Mouse (Mus musculus) brain, embryonic 14.5 days (tissue): ENCODE data around the gene Syce2. TPM values are rescaled to one million over a fixed set of nuclear protein-coding genes. Genes with fewer than 3 reads are reported as not detected.
A peak's percentile ranks its signal among the peaks of the same experiment; 100 is the strongest.
"Not testable (repeated sequence)": the region's sequence is repeated elsewhere in the genome, so short reads cannot be mapped to it uniquely, and the experiment has no call there.

Source experiments
- DNase-seq: peaks from one replicate; pipeline ENCODE4 v3.0.0-alpha.2; 2011; ENCODE audit warnings: low read depth
- CTCF ChIP-seq: fragments of 200-500 bp; IDR thresholded peaks from 2 replicates; pipeline ENCODE4 v1.5.1; 2012; ENCODE audit warnings: inconsistent platforms, mild to moderate bottlenecking, moderate library complexity, borderline replicate concordance; ENCODE audit not compliant: insufficient read depth, insufficient read length; ENCODE audit errors: extremely low read depth
- POLR2A ChIP-seq: fragments of 200-500 bp; IDR thresholded peaks from 2 replicates; pipeline ENCODE4 v1.6.1; 2012; ENCODE audit warnings: mild to moderate bottlenecking, inconsistent platforms, borderline replicate concordance; ENCODE audit not compliant: poor library complexity, insufficient read depth, insufficient read length, severe bottlenecking; ENCODE audit errors: extremely low read depth
- polyA plus RNA-seq: library from polyadenylated mRNA; depleted of rRNA; stranded (reverse); fragments of >200 nt; gene quantifications from 2 replicates; pipeline ENCODE4 v1.2.3, GENCODE M21; 2012

The Syce2 gene
- polyA plus RNA-seq, 1 experiment = 15.1 TPM

DNA sequence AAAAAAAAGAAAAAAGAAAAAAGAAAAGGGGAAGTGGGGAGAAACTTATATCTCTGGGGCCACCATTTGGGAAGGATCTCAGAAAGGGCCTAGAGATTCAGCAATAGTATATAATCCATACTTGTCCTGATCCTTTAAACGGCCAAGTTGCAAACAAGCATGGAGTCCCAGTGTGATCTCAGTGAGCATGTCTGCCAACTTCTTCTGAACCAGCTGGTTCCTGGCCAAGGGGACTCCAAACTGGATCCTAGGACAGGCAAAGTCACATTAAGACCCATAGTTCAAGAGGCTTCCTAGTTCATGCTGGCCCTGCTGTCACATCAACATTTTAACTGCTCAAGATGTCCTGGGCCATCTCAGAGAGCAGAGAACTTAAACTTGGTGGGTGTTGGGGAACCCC is 17.2 kb downstream of the Syce2 start:
- TF ChIP-seq POLR2A = no peak
- no peak for TF ChIP-seq CTCF
- DNase-seq = no peak

DNA sequence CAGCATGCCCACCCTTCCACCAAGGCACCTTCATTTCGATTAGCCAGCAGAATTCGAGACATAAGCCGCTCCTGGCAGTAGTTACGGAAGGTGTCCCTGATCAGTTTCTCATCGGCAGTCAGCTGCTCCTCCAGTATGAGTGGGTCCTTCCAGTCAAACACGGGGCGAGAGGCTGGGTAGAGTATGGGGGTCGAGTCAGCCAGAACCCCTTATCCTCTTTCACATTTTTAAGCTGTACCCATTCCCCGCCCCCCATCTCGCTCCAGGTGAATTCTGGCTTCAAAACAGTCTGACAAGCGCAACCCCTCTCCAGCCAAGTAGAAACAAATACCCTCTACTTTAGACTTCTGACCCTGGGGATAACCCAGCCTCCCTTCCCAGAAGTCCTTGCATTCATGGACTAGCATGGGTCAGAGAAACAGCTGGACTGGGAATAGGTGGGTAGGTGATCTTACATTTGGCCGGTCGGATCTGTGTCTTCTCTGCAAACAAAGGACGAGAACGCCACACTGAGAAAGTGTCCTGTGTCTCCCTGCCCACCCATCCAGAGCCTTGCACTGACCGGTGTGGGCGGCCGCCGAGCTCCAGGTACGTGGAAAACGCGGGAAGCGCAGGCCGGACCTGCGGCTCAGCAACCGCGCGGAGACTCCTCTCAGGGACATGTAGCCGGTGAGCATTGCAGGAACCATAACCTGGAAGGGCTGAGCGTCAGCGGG is 21.2 kb downstream of the Syce2 start:
- TF ChIP-seq POLR2A (no peak), CTCF (no peak)

DNA sequence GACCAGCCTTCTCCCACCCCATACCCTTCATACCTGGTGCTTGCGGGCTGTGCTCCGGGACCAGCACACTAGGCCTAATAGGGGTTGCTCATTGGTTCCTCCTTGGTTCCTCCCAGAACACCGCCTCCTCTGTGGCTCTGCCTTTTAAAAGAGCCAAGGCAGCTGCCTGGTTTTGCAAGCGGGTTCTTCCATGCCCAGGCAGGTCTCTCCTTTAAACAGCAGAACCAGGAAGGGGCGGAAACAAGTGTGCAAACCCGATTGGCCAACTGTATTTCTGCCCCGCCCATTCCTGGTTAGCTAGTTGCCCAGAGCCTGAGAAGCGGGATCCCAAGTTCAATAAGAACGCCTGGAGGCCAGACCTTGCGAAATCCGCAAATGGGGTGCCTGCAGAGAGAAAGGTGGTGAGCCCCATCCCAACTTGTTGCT is 21.8 kb downstream of the Syce2 start, which contains the start of gene Gcdh:
Gcdh (minus strand) TSS at position 213 of the 426 bp plus-strand sequence.
- TF ChIP-seq POLR2A (no peak), CTCF (no peak)
- DNase-seq = peak; percentile 99

More for the DNA sequence above, 21.2 kb downstream of the Syce2 start:
- DNase-seq = no peak

DNA sequence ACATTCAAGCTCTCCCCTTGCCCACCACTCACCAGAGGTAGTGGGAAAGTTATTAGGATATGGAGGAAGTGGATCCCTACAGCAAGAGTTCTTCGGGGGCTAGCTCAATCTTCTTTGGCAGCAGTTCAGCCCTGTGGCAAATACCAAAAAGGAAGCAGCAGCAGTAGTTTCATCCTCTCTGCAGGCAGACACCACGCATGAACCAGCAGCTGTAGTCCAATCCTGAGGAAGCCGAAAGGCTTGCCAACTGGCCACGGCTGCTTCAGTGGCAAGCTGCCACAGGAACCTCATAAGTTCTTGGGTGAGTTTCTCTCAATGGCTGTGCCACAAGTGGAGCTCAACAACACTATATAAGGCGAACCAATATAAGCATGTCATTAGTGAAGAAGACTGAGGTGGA is 24.1 kb downstream of the Syce2 start:
- TF ChIP-seq POLR2A (no peak), CTCF (no peak)
- no peak for DNase-seq

DNA sequence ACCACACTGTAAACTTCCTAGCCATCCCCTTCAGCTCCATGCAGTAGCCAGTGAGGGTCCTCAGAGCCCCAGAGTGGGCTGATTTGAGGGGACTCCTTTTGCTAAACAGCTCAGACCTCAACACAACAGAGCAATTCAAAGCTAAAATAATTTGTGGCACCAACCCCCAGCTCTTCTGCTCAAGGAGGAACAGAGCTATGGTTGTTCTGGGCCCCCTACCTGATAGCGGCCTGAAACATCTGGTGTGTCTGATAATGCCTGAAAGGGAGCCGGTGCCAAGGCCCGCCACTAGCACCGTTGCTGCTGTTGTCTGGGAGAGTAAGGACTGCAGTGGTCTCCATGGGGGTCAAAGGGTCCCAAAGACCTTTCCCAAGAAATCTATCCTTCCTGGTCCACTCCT is 29.2 kb downstream of the Syce2 start:
- TF ChIP-seq CTCF (no peak), POLR2A (no peak)
- no peak for DNase-seq

DNA sequence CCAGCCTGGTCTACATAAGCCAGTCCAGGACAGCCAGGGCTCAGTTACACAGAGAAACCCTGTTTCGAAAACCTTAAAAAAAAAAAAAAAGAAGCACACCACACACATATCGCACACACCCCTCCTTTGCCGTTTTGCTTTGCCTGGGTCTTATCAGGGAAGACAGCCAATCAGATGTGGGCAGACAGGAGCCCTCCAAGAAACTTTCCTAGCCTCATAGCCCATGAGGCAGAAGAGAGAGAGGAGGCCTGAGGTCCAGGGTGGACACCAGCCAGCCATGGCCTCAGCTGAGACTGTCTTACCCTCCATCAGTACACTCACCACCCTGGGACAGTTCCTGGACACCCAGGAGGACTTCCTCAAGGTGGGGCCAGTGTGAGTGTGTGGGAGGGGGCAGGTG is 29.8 kb downstream of the Syce2 start, which contains the start of gene Klf1:
Klf1 (plus strand) TSS at position 177 of the 400 bp plus-strand sequence.
- DNase-seq = no peak
- TF ChIP-seq CTCF (no peak), POLR2A (no peak)

DNA sequence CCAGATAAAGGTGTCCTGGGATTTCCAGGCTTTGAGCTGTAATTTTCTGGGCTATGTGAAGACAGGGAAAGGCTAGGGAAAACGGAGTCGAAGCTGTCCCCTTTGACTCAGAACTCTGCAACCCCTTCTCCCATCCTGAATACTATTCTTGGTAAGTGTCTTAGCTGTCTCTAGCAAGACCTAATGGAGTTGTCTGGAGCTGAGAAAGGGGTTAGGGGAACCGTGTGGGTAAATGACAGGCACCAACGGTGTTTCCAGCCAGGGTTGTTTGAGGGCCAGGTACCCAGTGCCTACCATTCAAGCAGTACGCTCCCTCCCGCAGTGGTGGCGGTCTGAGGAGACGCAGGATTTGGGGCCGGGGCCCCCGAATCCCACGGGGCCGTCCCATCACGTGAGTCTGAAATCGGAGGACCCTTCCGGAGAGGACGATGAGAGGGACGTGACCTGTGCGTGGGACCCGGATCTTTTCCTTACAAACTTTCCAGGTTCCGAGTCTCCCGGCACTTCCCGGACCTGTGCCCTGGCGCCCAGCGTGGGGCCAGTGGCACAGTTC is 30.5 kb downstream of the Syce2 start:
- TF ChIP-seq POLR2A = no peak
- no peak for TF ChIP-seq CTCF
- peak; percentile 22 for DNase-seq

DNA sequence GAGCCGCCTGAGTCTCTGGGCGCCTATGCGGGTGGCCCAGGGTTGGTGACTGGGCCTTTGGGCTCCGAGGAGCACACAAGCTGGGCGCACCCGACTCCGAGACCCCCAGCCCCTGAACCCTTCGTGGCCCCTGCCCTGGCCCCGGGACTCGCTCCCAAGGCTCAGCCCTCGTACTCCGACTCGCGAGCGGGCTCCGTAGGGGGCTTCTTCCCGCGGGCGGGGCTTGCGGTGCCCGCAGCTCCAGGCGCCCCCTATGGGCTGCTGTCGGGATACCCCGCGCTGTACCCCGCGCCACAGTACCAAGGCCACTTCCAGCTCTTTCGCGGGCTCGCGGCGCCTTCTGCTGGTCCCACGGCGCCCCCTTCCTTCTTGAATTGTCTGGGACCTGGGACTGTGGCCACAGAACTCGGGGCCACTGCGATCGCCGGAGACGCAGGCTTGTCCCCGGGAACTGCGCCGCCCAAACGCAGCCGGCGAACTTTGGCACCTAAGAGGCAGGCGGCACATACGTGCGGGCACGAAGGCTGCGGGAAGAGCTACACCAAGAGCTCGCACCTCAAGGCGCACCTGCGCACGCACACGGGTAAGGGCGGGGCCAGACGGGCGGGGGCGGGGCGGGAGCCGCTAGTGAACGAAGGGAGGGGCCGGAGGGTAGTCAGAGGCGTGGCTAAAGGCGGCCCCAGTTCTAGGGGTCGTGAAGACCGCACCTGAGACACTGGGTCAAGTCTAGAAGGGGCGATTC is 31.2 kb downstream of the Syce2 start:
- DNase-seq = peak; percentile 95
- TF ChIP-seq POLR2A (no peak), CTCF (peak; percentile 82)

DNA sequence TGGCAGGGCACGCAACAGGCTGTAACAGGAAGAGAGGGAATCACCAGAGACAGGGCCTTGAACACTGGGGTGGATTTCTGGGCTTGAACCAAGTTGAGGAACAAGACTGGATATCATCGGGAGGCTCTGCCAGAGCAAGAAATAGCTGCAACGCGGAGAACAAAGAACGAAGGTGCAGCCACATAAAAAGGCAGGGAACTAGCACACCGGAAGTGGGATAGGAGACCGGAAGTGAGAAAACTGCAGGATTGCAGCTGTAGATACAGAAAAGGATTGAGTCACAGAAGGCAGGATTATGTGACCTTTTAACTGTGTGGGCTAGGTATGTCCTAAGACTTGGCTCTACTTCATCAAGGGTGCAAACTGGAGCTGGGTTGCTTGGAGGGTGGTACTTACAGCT is 32.4 kb downstream of the Syce2 start:
- no peak for TF ChIP-seq CTCF
- TF ChIP-seq POLR2A = no peak
- no peak for DNase-seq

DNA sequence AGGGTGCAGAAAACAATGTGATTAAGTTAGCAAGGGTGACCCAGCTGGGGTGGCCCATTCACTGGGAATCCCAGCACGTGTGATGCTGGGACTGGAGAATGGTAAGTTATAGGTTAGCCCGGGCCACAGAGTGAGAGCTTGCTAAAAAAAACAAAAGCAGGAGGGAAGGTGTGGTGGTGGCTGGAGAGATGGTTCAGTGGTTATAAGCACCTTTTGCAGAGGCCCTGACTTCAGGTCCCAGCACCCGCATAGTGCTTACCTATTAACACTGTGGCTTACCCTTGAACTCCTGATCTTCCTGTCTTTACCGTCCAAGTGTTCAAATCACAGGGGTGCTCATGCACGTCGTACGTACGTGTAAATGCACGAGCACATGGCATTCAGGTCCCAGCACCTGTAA is 35.1 kb downstream of the Syce2 start:
- TF ChIP-seq CTCF (no peak), POLR2A (no peak)
- DNase-seq = no peak

DNA sequence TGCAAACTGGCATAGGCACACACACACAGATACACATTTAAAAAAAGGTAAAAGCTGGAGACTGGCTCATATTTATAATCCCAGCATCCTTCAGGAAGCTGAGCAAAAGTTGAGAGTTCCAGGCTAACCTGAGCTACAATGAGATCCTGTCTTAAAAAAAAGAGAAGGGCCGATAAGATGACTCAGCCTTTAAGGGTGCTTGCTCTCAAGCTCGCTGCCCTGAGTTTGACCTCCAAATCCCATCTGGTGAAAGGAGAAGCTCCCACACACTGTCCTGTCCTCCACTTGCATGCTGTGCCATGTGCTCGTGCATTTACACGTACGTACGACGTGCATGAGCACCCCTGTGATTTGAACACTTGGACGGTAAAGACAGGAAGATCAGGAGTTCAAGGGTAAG is 35.6 kb downstream of the Syce2 start:
- no peak for TF ChIP-seq CTCF
- no peak for TF ChIP-seq POLR2A
- DNase-seq = no peak

DNA sequence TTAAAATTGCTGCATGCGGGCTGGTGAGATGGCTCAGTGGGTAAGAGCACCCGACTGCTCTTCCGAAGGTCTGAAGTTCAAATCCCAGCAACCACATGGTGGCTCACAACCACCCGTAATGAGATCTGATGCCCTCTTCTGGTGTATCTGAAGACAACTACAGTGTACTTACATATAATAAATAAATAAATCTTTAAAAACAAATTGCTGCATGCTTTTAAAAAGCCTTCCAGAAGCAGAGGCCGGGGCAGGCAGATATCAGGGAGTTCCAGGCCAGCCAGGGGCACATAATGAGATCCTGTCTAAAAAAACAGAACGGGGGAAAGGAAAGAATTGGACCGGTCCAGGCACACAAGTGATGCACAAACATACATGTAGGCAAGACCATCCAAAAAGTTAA is 36.1 kb downstream of the Syce2 start:
- DNase-seq = not testable (repeated sequence)

DNA sequence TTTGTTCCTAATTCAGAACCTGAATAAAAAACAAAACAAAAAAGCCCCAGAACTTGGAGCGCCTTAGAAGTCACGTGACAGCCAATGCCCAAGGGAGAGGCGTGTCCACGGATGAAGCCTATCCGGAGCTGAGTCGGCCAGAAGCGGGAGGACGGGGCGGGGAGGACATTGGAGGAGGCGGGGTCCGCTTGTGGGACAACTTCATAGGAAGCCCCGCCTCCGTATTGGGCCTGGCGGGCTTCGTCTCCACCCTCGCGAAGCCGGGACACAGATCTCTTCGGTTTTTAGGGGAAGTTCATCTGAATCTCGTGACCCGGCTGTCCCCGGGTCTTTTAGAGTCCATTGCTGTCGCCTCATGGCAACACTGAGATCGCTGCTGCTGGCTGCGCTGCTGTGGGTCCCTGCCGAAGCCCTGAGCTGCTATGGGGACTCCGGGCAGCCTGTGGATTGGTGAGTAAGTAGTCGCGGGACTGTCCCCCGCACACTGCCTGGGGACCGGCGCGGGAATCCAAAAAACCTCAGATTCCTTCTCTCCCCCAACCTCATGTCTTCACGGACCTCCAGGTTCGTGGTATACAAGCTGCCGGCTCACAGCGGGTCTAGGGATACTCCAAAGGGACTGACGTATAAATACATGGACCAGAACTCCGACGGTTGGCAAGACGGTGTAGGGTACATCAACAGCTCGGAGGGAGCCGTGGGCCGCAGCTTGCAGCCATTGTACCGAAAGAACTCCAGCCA is 36.7 kb downstream of the Syce2 start, which contains the start of gene Dnase2a:
Dnase2a (plus strand) TSS at position 140 of the 741 bp plus-strand sequence.
- peak; percentile 98 for DNase-seq
- TF ChIP-seq POLR2A (peak; percentile 12; the same call in 1 of the 2 replicates), CTCF (no peak)
